Mouse (Mus musculus) mature B cell (primary cell): ENCODE measurements at regions not wholly inside any gene's neighbourhood (a gene's known extent, or its start where the extent isn't known, plus 50 kb on each side); places are given as distances from the start of the nearest gene placed in this dataset.
"Not testable (repeated sequence)": the region's sequence is repeated elsewhere in the genome, so short reads cannot be mapped to it uniquely, and the experiment has no call there.

Experiments used
- in situ Hi-C: fragments of 300-500 bp; cut with MboI; formaldehyde crosslinking; loops from 2 replicates; pipeline ENCODE4 v1.14.3; 2019

DNA sequence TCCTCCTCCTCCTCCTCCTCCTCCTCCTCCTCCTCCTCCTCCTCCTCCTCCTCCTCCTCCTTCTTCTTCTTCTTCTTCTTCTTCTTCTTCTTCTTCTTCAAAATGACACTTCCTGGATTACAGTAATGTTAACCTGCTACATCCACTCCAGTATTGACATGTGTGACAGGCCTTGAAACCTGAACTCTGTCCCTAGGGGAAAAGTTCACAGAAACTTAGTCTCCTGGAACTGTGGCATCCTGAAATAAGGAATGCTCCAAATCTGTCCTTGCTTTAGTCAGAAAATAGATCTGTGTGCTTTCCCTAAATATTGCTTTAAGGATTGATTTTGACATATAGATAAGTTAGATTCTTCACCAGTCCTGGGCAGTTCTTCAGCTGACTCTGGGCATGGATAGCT is 464.8 kb downstream of the Adam6a start:
- in situ Hi-C loops: not testable (repeated sequence)

DNA sequence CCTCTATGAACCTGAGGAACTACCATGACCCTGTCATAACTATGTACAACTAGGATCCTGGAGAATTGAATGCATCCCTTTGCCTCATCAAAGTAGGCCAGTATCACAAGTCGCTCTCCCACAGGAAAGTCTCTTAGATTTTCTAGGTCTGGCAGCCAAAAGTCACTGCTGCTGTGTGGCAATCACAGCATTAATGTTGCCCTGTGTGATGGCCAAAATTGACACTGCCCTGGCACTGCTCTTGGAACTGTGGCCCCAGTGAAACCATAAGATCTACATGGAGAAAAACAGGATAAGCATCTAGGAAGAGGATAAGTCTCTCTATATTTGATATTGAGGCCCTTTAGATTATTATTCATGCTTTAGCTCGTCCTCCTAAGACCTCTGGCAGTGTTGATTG is 465.7 kb downstream of the Adam6a start:
- in situ Hi-C loops: no loop called here

GRCm38 (mm10) chr12:114012860-114013259 is 469.2 kb downstream of the Adam6a start:
- in situ Hi-C loops: not testable (repeated sequence)

DNA sequence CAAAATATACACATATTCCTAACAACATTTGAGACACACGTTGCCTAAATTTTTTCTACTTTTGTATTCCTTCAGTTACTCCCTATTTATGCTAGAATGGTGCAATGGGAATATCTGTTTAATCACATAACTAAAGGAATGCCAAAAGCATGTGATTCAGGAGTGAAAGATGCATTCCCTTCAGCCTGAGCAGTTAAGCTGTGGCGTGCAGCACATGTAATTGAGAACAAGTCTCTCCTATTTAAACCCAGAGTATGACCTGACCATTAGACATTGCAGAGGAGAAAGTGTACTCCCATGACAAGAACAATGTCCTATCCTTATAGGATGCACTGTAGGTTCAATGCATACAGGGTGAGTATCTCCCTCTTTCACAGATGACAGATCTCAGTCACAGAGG is 493.3 kb downstream of the Adam6a start:
- in situ Hi-C loops: not testable (repeated sequence)

- in situ Hi-C loops: not testable (repeated sequence)
These were observed 504.3 kb downstream of the Adam6a start for GRCm38 (mm10) chr12:114047991-114048390.

DNA sequence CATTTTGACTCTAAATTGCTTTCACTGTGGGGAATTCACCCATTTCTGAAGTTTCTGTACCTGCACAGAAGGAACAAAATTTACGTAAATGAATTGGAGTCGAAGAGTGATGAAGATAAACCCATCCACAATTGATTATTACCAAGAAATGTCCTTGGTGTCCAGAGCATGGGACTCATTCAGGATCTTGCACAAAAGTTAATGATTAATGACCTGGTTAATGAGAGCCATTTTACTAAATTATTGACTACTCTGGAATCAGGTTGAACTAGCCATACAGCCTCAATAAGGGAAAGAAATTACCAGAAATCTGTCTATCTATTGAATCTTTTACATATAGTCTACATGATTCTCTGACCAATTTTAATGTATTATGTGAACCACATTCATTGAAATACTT is 509.6 kb downstream of the Adam6a start:
- in situ Hi-C loops: no loop called here

DNA sequence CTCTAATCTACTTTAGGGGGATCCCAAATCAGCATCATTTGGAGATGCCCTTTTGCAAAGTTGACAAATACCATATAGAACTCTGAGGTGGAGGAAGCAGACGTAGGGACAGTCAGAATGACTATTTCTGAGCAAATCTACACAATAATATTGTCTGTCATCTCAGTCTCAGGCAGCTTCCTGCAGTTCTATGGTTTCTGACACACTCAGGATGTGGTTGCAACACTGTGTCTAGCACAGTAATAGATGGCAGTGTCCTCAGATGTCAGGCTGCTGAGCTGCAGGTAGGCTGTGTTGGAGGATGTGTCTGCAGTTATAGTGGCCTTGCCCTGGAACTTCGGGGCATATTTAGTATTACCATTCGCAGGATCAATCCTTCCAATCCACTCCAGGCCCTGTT is 515.9 kb downstream of the Adam6a start:
- in situ Hi-C loops: no loop called here

- in situ Hi-C loops: no loop called here
These were observed 523.5 kb downstream of the Adam6a start for GRCm38 (mm10) chr12:114067166-114067565.

DNA sequence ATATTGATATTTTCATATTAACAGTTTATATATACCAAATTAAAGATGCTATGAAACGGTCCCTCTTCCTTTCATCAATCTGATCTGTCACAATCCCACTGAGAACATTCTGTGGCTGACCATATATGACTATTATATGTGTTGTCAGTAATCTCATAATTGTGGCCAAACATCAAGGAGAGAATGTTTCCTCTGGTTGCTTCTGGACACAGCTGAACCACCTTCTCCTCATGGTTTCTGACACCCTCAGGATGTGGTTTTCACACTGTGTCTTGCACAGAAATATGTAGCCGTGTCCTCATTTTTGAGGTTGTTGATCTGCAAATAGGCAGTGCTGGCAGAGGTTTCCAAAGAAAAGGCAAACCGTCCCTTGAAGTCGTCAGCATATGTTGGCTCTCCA is 565.0 kb downstream of the Adam6a start:
- in situ Hi-C loops: not testable (repeated sequence)

DNA sequence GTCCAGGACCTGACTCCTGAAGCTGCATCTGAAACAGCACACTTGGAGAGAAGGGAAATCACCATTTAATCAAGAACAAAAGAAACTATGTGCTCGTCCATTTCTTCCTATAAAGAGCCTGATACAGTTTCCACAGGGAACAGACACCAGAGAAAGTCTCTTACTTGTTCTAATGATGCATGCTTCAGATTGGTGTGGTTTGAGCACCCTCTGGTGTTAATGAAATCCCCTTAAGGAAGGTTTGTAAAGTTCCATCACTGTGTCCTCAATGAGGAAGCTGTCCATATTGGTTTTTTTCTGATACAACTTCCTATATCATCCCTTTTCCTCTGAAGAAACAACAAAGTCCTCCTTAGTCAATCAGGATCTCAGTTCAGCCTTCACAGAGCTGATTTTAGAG is 591.2 kb downstream of the Adam6a start:
- in situ Hi-C loops: no loop called here

- in situ Hi-C loops: no loop called here
These were observed 605.1 kb downstream of the Adam6a start for GRCm38 (mm10) chr12:114148779-114149178.

GRCm38 (mm10) chr12:114172305-114172704 is 628.6 kb downstream of the Adam6a start:
- in situ Hi-C loops: no loop called here

- in situ Hi-C loops: no loop called here
These were observed 655.8 kb downstream of the Adam6a start for GRCm38 (mm10) chr12:114199521-114199920.

DNA sequence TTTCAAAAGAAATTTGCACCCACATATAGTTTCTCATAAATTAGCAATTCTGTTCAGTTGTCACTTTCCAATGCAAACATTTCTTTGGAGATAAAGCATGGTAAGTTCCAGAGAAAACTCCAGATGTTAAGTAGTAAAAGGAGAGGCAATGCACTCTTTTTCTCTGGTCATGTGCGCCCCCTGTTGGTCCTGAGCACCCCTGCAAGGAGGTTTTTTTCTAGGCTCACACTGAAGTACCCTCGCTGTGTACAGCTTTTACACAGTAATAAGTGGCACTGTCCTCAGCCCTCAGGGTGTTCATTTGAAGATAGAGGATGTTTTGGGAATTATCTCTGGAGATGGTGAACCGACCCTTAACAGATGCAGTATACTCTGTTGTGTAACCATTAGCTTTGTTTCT is 678.8 kb downstream of the Adam6a start:
- in situ Hi-C loops: no loop called here
